Mouse (Mus musculus) stomach, postnatal 0 days (tissue): ENCODE data around the gene Pkm.

Experiments used
- CTCF ChIP-seq: IDR thresholded peaks from 2 replicates; pipeline ENCODE4 v1.5.1; 2016; ENCODE audit warnings: antibody characterized with exemption, low read depth, mild to moderate bottlenecking, moderate library complexity
- EP300 ChIP-seq: optimal IDR thresholded peaks from 2 replicates; pipeline ENCODE3; 2016; ENCODE audit warnings: antibody characterized with exemption

GRCm38 (mm10) chr9:59696381-59696780 is 40.2 kb downstream of the Pkm start:
- TF ChIP-seq CTCF (no peak), EP300 (no peak)
